Mouse (Mus musculus): Measurements from ENCODE around the gene Col4a2.
A peak's percentile ranks its signal among the peaks of the same experiment; 100 is the strongest.

The Col4a2 gene

GRCm38 (mm10) chr8:11382059-11382810 lies 69.6 kb downstream of the Col4a2 start:
- DNase-seq (ENCODE audit: low spot score in 2 of 2) = peak in 1 of 2 experiments; percentile 54

GRCm38 (mm10) chr8:11382933-11383332 lies 70.3 kb downstream of the Col4a2 start:
- DNase-seq (ENCODE audit: low spot score in 2 of 2) = no peak

- no peak for DNase-seq (ENCODE audit: low spot score in 2 of 2)
Measured at GRCm38 (mm10) chr8:11383379-11383778, 70.8 kb downstream of the Col4a2 start.

GRCm38 (mm10) chr8:11384841-11385240 lies 72.2 kb downstream of the Col4a2 start:
- no peak for DNase-seq (ENCODE audit: low spot score in 2 of 2)

- DNase-seq (ENCODE audit: low spot score in 2 of 2) = no peak
Measured at GRCm38 (mm10) chr8:11385272-11385905, 72.8 kb downstream of the Col4a2 start.

- DNase-seq (ENCODE audit: low spot score in 2 of 2) = no peak
Measured at GRCm38 (mm10) chr8:11387282-11387681, 74.7 kb downstream of the Col4a2 start.

- no peak for DNase-seq (ENCODE audit: low spot score in 2 of 2)
Measured at GRCm38 (mm10) chr8:11389275-11390050, 76.9 kb downstream of the Col4a2 start.

- DNase-seq (ENCODE audit: low spot score in 2 of 2) = peak; percentile 46 to 77
Measured at GRCm38 (mm10) chr8:11392739-11393138, 80.1 kb downstream of the Col4a2 start.

- no peak for DNase-seq (ENCODE audit: low spot score in 2 of 2)
Measured at GRCm38 (mm10) chr8:11393161-11393560, 80.6 kb downstream of the Col4a2 start.

GRCm38 (mm10) chr8:11393607-11394006 lies 81.0 kb downstream of the Col4a2 start:
- no peak for DNase-seq (ENCODE audit: low spot score in 2 of 2)

GRCm38 (mm10) chr8:11394773-11395172 lies 82.2 kb downstream of the Col4a2 start:
- no peak for DNase-seq (ENCODE audit: low spot score in 2 of 2)

- no peak for DNase-seq (ENCODE audit: low spot score in 2 of 2)
Measured at GRCm38 (mm10) chr8:11395601-11396000, 83.0 kb downstream of the Col4a2 start.

- no peak for DNase-seq (ENCODE audit: low spot score in 2 of 2)
Measured at GRCm38 (mm10) chr8:11396111-11396510, 83.5 kb downstream of the Col4a2 start.

GRCm38 (mm10) chr8:11397126-11397525 lies 84.5 kb downstream of the Col4a2 start:
- no peak for DNase-seq (ENCODE audit: low spot score in 2 of 2)

- no peak for DNase-seq (ENCODE audit: low spot score in 2 of 2)
Measured at GRCm38 (mm10) chr8:11399706-11400105, 87.1 kb downstream of the Col4a2 start.

GRCm38 (mm10) chr8:11400244-11400643 lies 87.6 kb downstream of the Col4a2 start:
- DNase-seq (ENCODE audit: low spot score in 2 of 2) = no peak

- DNase-seq (ENCODE audit: low spot score in 2 of 2) = no peak
Measured at GRCm38 (mm10) chr8:11401183-11401582, 88.6 kb downstream of the Col4a2 start.

GRCm38 (mm10) chr8:11402220-11402619 lies 89.6 kb downstream of the Col4a2 start:
- DNase-seq (ENCODE audit: low spot score in 2 of 2) = no peak

GRCm38 (mm10) chr8:11403813-11404212 lies 91.2 kb downstream of the Col4a2 start:
- DNase-seq (ENCODE audit: low spot score in 2 of 2) = no peak

- no peak for DNase-seq (ENCODE audit: low spot score in 2 of 2)
Measured at GRCm38 (mm10) chr8:11404614-11405013, 92.0 kb downstream of the Col4a2 start.

GRCm38 (mm10) chr8:11405722-11406481 lies 93.3 kb downstream of the Col4a2 start:
- DNase-seq (ENCODE audit: low spot score in 2 of 2) = peak; percentile 41 to 66

Measured in cerebellum, postnatal 4 days (tissue).